ENCODE assay signal across 11 mouse cellular contexts in genomic region chr4:14261014-14261737, GRCm38 (mm10).
DNase-seq lines count a peak whose midpoint lies in the region; ATAC-seq and TF ChIP-seq lines count a peak whose summit lies in the region.
"Had no signal": no experiment of that assay in that cellular context is flagged by ENCODE, and none has a peak within 500 bp of the region (broad histone marks: within the 10 kb centered on the region; RNA-seq: fewer than 3 reads in every experiment).

No protein-coding gene starts in this region.

- dilution Hi-C loops in CH12.LX (cut with MboI; ENCODE audit: extremely low pct_ligation_motif_present, extremely low pct_unique_long_range_greater_than_20kb, low sequenced_read_pairs), result no loop called here

- H3K36me3 ChIP-seq in heart, embryonic 12.5 days, result no peaks in the 10 kb centered on the region
- H3K36me3 ChIP-seq in CH12.LX (replicated peaks in 1 of 2; ENCODE audit: control insufficient read depth in 1 of 2, insufficient read depth in 1 of 2, low read length in 1 of 2), result no peaks in the 10 kb centered on the region
- H3K36me3 ChIP-seq in forebrain, embryonic 10.5 days (replicated peaks), result no peaks in the 10 kb centered on the region
- H3K36me3 ChIP-seq: liver, embryonic 13.5 days had no signal

- DNase-seq in heart, adult 18-20 months, result no peak
- DNase-seq in CH12.LX (ENCODE audit: extremely low read depth), result no peak
- DNase-seq in forebrain, embryonic 10.5 days (ENCODE audit: extremely low spot score, low spot score), result no peak
- peak; percentile 8 to 9 for DNase-seq in layer of hippocampus, adult 8-10 months (ENCODE audit: low spot score in 2 of 2)
- DNase-seq in MN1 (ENCODE audit: low spot score), result no peak
- DNase-seq in kidney, adult 18-20 months, result no peak
- no peak for DNase-seq in spleen, adult 12 weeks (ENCODE audit: low spot score)
- DNase-seq: B cell, adult 2 months; liver, embryonic 13.5 days had no signal

- in situ Hi-C loops in CH12.LX (cut with MboI; ENCODE audit: low pct_ligation_motif_present, low pct_unique_long_range_greater_than_20kb, low sequenced_read_pairs), result no loop called here

- TF ChIP-seq CTCF in CH12.LX (conservative IDR thresholded peaks at IDR 0.05 in 1 of 2, IDR thresholded peaks at IDR 0.05 in 1 of 2; ENCODE audit: low read depth in 2 of 2, low read length in 2 of 2), result no peak

- TF ChIP-seq POLR2A in CH12.LX (IDR thresholded peaks at IDR 0.05; ENCODE audit: low read depth, low read length), result no peak

- no peak for TF ChIP-seq RAD21 in CH12.LX (IDR thresholded peaks at IDR 0.05; ENCODE audit: low read depth, low read length)

- H3K4me3 ChIP-seq in heart, embryonic 12.5 days, result no peak overlapping the region
- no peak overlapping the region for H3K4me3 ChIP-seq in CH12.LX (replicated peaks in 1 of 3; ENCODE audit: low read depth in 2 of 3, low read length in 2 of 3, poor library complexity in 1 of 3)
- H3K4me3 ChIP-seq in forebrain, embryonic 10.5 days, result no peak overlapping the region
- H3K4me3 ChIP-seq: liver, embryonic 13.5 days; myocyte had no signal

- 0 out of 2 replicates have a peak overlapping the region, but pooled peaks have one; percentile 9 for H3K4me2 ChIP-seq in heart, embryonic 12.5 days
- H3K4me2 ChIP-seq in CH12.LX (ENCODE audit: insufficient read depth, low read depth, poor library complexity, severe bottlenecking), result peak overlapping the region; percentile 3; the same call in 1 of the 2 replicates
- H3K4me2 ChIP-seq: liver, embryonic 13.5 days had no signal

- no peak overlapping the region for H3K9ac ChIP-seq in heart, embryonic 12.5 days
- no peak overlapping the region for H3K9ac ChIP-seq in CH12.LX (ENCODE audit: insufficient read depth, low read depth)
- H3K9ac ChIP-seq: liver, embryonic 13.5 days had no signal

- ATAC-seq in heart, embryonic 12.5 days (ENCODE audit: insufficient number of reproducible peaks, low FRiP score), result no peak

- H3K27me3 ChIP-seq in heart, embryonic 12.5 days (replicated peaks), result no peaks in the 10 kb centered on the region
- no peaks in the 10 kb centered on the region for H3K27me3 ChIP-seq in CH12.LX (replicated peaks)
- no peaks in the 10 kb centered on the region for H3K27me3 ChIP-seq in forebrain, embryonic 10.5 days (ENCODE audit: poor library complexity, severe bottlenecking)
- H3K27me3 ChIP-seq: liver, embryonic 13.5 days had no signal

- TF ChIP-seq EP300 in CH12.LX (IDR thresholded peaks at IDR 0.05; ENCODE audit: low read length), result no peak

- WGBS in heart, embryonic 12.5 days, result 46% methylated on average over 11 of the region's 11 CpGs
- 55% methylated on average over 11 of the region's 11 CpGs for WGBS in forebrain, embryonic 10.5 days

- no peaks in the 10 kb centered on the region for H3K79me2 ChIP-seq in CH12.LX (replicated peaks; ENCODE audit: control insufficient read depth, extremely low read depth, insufficient read depth, poor library complexity, severe bottlenecking)

- no peak overlapping the region for H3K27ac ChIP-seq in heart, embryonic 12.5 days (ENCODE audit: poor library complexity, severe bottlenecking)
- H3K27ac ChIP-seq in CH12.LX (ENCODE audit: insufficient read depth, low read depth), result no peak overlapping the region
- peak overlapping the region; percentile 48 for H3K27ac ChIP-seq in forebrain, embryonic 10.5 days
- H3K27ac ChIP-seq: liver, embryonic 13.5 days had no signal

- no peaks in the 10 kb centered on the region for H3K4me1 ChIP-seq in heart, embryonic 12.5 days (replicated peaks)
- H3K4me1 ChIP-seq in CH12.LX (ENCODE audit: control insufficient read depth in 1 of 2, insufficient read depth in 2 of 2), result peaks cover 0 to 17% of the 10 kb centered on the region in 2 experiments; a peak in 2 of 4 replicates
- peaks cover 22% of the 10 kb centered on the region for H3K4me1 ChIP-seq in forebrain, embryonic 10.5 days
- H3K4me1 ChIP-seq: liver, embryonic 13.5 days had no signal

- H3K9me3 ChIP-seq in heart, embryonic 12.5 days (replicated peaks), result no peaks in the 10 kb centered on the region
- no peaks in the 10 kb centered on the region for H3K9me3 ChIP-seq in CH12.LX (replicated peaks; ENCODE audit: low read length)
- no peaks in the 10 kb centered on the region for H3K9me3 ChIP-seq in forebrain, embryonic 10.5 days
- H3K9me3 ChIP-seq: liver, embryonic 13.5 days had no signal

TF ChIP-seq in CH12.LX, 34 proteins besides CTCF, POLR2A, EP300 and RAD21:
- TF ChIP-seq MAFK (IDR thresholded peaks at IDR 0.05; ENCODE audit: insufficient replicate concordance, low read length) (no peak), UBTF (IDR thresholded peaks at IDR 0.05; ENCODE audit: low read depth, low read length) (no peak), NRF1 (IDR thresholded peaks at IDR 0.05; ENCODE audit: low read depth, low read length) (no peak)
TF ChIP-seq in CH12.LX: peak in this region for 0.

Comparison
In these comparisons a context has a peak if more than half of its experiments do, and no peak if none do; other contexts are left out.
1. DNase-seq: peak in layer of hippocampus, adult 8-10 months (2 of 2); none in heart, adult 18-20 months (0 of 2), CH12.LX (single experiment), forebrain, embryonic 10.5 days (single experiment), MN1 (single experiment), kidney, adult 18-20 months (single experiment) and spleen, adult 12 weeks (single experiment).